Mouse (Mus musculus) ZHBTc4 (cell line): Measurements from ENCODE around the gene Krtap17-1.

Source experiments
- DNase-seq: peaks from one replicate; pipeline ENCODE4 v3.0.0-alpha.2; 2011; ENCODE audit warnings: low read depth, low spot score

The Krtap17-1 gene

DNA sequence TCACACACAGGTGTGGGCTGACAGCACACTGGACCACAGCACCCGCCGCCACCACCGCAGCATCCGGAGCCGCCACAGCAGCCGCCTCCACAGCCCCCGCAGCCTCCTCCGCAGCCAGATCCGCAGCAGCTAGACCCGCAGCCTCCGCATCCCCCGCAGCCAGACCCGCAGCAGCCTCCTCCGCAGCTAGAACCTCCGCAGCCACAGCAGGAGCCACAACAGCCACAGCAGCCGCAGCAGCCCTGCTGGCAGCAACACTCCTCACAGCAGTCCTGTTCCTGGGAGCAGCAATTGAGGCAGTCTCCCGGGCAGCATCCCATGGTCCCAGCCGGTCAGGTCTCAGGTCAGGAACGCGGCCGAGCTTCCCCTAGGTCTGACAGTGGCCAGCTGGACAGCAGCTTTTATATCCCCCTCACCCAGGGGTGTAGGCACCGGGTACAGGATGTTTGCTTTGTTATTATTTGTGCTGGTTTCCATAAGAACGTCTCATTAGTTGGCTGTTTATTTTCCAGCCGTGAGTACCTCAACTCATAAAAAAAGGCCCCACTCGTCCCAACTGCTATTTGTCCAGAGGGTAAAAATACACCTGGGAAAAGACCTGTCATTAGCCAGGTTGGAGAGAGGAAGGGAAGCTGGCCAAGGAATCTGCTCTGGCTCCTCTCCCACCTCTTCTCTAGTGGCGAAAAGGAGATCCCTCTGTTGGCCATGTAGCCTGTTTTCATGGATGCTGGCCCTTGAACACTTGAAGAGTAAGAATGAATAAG, at the start of gene Krtap17-1:
TSS of gene Krtap17-1 (minus strand) at position 375 of the 764 bp plus-strand sequence.
- DNase-seq: peak; percentile 17

DNA sequence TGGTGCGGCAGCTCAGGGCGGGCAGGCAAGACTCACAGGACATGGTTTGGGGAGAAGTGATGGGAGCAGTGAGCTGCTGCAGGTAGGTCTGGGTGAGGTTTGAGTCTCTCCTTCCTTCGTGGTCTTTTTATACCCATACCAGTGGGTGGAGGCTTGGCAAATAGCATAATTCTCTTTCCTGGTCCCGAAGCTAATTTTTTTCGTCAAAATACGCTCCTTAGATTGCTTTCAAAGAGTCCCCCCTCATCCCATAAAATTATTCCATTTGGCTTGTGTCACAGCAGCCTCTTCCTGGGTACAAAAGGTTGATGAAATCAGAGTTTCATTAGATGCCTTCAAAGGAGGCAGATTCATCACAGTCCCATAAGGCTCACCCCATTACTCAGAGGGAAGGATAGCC, 47.7 kb upstream of the Krtap17-1 start, which contains the start of gene Krt34:
TSS of gene Krt34 (minus strand) at position 101 of the 400 bp plus-strand sequence.
- no peak for DNase-seq

DNA sequence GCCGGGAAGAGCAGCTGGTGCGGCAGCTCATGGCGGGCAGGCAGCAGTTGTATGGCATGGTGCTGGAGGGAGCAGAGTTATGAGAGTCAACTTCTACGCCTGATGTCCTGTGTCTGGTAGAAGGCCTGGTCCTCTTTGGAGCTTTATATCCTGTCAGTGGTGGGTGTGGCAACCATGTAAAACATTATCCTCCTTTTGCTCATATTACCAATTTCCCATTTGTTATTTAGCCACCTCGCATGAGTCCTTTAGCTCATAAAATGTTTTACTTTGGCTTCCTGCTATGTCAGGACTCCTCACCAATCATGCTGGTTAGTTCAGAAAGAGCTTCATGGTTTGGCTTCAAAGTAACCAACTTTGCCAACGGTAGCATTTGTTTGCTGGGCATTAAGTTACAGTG, 36.0 kb upstream of the Krtap17-1 start, which contains the start of gene Krt33b:
TSS of gene Krt33b (minus strand) at position 101 of the 400 bp plus-strand sequence.
- DNase-seq: no peak

DNA sequence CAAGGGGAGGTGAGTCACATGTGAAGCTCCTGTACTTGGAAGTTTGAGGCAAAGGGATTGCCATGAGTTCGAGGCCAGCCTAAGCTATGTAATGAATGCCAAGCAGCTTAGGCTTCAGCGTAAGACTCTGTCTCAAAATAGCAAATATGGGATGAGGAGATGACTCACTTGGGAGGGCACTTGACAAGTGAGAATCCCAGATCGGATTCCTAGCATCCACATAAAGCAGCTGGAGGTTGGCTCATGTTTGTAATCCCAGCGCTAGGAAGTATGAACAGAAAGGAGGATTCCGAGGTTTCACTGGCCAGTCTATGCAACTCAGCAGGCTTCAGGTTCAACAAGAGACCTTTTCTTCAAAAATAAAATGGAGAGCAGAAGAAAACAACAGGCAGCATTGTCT, 27.6 kb upstream of the Krtap17-1 start:
- DNase-seq: no peak

DNA sequence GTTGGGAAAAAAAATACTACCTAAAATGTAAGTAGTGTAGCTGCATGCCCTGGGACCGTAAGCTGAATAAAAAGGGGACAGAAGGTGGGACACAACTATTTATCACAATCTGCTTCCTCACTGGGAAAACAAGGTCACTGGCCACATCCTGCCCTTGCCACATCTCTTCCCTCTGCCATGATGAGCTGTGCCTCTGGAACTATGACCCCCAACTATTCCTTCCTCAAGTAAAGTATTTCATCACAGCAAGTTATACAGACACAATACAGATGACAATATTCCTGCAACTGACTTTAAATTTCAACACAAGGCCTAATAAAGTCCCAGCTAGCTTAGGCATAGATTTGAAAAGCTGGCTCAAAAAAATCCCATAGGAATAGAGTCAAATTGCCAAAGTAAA, 25.7 kb upstream of the Krtap17-1 start:
- no peak for DNase-seq

DNA sequence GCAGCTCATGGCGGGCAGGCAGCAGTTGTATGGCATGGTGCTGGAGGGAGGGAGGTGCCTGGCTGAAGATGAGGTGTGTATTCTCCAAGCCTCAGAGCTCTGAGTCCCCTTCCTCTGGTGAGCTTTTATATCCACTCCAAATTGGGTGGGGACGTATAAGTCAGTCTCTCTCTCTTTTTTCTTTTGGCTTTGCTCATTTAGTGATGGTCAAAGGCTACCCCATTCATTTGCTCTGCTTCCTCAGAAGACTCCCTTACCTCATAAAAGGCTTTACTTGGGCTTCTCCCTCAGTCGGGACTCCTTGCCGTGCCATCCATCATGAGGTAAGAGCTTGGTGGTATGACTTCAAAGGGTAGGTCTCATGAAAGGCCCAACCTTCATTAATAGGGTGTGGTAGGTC, 22.3 kb upstream of the Krtap17-1 start, which contains the start of gene Krt33a:
TSS of gene Krt33a (minus strand) at position 101 of the 400 bp plus-strand sequence.
- no peak for DNase-seq

DNA sequence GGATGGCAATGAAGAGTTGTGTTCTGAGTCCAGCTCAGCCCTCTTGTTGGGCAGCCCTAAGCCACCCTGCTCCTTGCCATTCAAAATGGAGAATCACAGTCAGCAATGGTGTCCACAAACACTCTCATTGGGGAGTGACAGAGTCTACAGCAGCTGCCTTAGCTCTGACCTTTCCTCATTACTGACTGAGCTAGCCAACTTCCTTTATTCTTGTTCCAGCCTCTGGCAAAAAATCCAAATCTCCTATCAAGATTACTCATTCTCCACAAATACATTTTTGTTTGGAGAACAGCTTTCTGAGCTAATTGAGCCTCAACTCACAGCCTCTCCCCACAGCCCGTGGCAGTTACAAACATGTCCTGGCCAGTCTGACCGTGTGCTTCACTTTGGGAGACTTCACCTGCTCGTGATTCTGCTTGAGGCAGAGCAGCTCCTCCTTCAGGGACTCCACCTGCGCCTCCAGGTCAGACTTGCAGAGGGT, 19.9 kb upstream of the Krtap17-1 start:
- no peak for DNase-seq

DNA sequence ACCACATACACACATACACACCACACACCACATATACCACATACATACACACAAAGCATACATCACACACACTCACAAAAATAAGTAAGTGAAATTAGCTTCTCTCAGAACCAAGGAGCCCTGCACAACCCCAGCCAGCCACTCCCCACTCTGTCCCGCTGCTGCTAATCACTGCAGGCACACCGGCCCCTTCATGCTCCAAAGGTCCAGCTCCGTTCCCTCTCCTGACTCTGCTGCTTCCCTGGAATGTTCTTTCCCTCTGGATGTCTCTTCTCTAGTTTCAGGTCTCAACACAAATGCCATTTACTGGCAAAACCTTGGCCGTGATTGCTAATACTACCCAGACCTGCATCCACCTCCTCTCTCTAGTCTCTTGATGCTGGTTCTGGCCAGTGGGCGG, 16.9 kb upstream of the Krtap17-1 start:
- no peak for DNase-seq

DNA sequence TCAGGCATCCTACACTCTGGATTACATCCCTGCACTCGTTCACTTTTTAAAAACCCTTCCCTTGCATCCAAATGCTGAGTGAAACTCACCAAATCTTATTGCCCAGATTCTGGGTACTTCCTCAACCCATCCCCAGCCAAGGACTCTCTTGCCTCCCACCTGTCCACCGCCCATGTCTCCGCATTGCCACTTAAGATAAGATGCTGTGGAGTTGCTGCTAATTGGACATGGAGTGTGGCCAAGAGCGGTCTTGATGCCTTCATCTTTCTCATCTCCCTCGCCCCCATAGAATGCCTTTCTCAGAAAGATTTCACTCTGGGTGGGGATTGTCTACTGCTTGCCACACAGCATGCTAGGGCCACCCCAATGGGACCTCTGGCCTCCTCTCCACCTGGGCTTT, 14.5 kb upstream of the Krtap17-1 start:
- no peak for DNase-seq

DNA sequence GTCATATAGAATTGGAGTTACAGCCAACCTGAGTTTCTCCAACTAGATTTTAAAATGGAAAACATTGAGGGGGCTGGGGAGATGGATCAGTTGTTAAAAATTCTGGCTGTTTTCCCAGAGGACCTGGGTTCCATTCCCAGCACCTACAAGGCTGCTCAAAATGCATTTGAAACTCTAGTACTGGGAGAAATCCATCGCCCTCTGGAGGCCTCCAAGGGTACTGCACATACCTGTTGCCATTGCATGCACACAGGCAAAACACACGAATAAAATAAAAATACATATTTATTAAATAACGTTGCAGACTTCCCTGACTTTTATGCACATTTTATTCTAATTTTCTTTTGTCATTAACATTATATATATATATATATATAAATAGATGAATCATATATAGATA, 12.8 kb upstream of the Krtap17-1 start:
- DNase-seq: peak; percentile 52

DNA sequence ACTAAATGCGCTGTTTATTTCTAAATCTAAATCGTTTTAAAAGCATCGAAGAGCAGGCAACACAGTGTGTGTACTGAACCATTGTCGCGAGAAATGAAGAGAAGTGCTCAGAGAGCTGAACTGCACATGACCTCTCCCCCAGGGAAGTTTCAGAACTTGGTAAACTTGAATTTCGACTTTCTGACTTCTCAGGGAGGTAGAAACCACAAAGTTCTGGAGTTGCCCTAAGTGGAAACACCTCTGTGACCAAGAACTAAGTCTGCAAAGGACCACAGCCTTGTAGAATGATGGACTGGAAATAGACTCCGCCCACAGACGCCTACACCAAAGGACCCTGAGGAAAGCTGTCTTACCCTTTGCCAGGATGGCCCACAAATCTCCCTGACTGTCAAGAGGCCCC, 12.1 kb upstream of the Krtap17-1 start:
- DNase-seq: no peak

DNA sequence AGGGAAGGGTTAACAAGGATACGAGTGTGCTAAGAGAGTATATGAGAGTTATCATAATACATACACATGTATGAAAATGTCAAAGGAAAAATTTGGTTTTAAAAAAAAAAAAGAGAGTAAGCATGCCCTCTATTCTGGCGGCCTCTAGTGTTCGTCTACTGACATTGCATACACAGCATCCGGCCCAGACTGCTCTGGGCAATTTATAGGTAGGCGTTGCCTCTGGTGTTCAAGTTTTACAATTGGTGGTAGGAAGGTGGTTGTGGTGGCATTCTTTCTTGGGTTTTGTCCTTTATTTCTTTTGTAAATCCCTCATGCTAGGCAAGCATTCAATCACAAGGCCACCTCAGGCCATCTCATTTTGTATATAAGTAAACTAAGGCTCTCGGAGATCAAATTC, 11.1 kb upstream of the Krtap17-1 start:
- peak; percentile 68 for DNase-seq

DNA sequence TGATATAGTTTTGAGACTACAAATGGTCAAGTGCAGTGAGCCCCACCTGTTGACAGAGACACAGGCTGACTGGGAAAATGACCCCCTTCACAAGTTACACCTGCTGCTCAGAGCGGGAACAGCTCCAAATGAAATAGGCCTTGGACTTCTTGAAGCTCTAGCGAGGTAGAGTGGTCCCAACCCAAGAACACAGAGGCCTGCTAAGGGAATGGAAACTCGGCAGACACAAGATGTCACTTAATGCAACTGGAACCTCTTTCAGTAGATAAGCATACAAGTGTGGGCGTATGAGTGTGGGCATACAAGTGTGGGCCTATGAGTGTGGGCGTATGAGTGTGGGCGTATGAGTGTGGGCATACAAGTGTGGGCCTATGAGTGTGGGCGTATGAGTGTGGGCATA, 5.3 kb upstream of the Krtap17-1 start:
- no peak for DNase-seq

DNA sequence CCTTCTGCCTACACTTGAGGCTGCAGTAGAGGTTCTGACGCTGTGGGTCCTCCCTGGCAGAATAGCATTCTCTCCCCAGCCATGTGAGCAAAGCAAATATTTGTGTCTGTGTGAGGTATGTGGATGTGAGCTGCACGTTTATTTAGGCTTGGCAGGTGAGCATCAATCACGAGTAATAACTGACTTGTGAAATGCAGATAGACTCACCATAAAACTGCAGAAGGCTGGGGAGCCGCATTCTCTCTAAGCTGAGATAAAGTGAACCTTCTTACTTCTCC, 529 bp upstream of the Krtap17-1 start:
- DNase-seq: no peak

DNA sequence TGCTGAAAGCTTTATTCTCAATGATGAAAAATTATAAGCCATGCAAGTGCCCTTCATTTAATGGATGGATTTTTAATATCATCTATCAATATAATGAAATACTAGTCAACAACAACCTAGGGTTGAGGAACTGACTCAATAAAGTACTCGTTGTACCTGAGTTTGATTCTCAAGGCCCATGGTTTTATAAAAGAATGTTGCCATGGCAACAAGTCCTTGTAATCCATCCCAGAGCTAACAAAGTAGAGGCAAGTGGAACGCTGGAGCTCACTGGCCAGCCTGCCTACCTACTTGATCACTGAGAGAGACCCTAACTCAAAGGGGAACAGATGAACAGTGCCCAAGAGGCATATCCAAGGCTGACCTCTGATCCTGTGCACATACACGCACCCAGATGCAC, 3.2 kb downstream of the Krtap17-1 start:
- DNase-seq: no peak

DNA sequence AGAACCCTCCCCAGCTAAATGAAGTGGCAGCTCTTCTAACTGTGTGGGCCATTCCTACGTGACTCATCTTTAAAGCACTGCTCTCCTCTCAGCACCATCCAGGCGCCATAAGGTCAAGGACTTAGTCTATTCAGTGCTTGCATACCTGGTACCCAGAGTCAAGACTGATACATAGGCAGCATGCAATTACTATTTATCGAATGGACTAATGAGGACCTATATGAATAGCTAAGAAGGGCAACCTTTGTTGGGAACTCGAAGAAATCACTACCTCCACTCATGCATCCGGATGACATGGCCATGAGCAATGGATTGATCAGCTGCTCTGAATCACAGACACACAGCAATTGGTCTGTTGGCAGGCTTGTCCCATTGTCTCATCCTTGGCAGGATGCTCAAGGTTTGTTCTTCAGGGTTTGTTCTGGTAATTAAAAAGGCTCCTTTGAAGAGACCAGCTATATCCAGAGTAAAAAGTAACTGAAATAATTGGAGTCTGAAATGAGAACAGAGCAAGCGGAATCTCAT, 3.9 kb downstream of the Krtap17-1 start:
- DNase-seq: no peak

DNA sequence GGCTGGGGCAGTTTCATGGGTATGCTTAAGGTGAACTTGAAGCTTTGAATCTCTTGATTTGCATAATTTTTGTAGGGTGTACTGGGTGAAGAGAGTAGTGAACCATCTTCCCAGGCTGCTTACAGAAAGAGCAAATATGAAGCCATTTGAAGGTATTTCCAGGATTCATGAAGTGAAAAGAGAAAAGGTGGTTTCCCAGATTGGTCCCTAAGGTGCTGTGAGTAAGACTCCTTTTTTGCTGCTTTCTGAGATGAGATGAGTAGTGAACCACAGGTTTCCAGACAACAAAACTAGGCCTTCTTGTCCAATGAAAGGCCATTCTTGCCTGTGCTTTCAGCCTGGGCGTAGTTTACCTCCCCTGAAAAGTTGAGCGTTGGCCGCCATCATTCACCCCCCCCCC, 5.3 kb downstream of the Krtap17-1 start:
- DNase-seq: no peak

DNA sequence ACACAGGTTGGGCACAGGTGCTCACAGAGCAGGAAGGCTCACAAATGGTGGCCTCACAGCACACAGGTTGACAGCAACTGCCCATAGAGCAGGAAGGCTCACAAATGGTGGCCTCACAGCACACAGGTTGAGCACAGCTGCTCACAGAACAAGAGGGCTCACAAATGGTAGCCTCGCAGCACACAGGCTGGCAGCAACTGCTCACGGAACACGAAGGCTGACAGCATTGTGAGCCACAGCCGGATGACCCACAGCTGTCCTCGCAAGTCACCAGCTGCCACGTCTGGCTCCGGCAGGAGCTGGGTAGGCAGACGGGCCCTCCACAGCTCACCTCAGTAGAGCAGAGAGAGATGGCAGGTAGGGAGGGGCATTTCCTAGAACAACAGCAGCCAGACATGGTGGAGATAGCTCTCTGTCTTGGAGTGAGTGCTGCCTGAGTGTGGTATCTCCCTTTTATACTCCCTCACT, 7.6 kb downstream of the Krtap17-1 start, which contains the start of gene Krtap16-1:
TSS of gene Krtap16-1 (minus strand) at position 418 of the 468 bp plus-strand sequence.
- DNase-seq: no peak

DNA sequence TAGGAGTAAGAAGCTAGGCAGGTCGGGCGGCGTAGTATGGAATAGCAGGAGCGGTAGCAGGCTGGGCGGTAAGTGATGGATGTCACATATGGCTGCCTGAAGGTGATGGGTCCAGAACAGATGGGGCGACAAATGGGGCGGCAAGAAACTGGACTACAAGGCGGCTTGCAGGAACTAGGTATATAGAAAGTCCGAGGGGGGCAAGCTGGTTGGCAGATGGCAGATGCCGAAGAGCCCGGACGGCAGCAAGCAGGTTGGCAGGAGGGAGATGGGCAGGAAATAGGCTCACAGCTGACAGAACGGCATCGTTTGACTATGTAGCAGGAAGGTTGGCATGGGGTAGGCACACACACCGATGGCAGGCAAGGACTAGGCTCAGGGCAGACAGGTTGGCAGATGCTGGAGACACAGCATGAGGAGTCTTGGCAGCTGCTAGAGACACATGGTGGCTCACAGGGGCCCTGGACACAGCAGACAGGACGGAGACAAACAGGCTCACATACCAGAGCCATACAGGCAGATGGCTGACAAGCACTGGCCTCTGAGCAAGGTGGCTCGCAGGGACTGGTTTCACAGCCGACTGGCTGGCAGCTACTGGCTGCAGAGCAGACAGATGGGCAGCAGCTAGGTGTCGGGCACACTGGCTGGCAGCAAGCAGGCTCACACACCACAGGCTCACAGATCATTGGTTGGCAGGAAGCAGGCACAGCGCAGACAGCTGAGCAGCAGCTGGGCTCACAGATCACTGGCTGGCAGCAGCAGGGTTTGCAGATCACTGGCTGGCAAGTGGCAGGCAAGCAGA, 8.3 kb downstream of the Krtap17-1 start:
- peak; percentile 22 for DNase-seq

DNA sequence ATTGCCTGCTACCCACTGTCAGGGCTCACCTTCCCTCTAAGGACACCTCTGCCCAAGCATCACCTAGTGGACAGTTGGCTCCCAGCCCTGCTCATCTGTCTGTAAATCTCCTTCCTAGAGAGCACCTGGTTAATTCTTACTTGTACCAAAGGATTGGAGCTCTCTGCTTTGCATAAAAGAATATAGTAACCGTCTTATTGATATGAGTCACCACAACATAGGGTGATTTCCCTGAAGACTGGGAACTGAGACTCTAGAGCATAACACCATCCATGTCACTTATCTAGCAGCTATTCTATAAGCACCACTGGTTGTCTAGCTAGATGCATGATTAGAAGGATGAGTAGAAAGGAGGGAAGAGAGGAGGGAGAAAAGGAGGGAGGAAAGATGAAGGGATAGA, 10.4 kb downstream of the Krtap17-1 start:
- no peak for DNase-seq

DNA sequence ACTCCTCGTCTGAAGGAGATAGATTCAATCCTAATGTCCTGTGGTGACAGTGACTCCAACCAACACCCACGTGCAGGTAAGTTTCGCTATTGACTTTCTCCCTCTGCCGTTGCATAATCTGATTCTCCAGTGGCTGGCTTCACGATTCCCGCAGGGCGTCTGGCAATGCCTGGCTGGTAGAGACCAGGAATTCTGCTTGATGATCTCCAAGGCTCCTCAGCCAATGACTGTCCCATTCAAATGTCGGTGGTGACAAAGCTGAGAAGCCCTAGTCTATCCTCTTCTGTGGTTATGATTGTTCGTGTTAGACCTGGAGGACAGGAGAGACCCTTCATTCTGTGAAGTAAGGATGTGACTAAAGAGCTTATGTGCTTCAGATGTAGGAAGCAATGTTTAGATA, 11.1 kb downstream of the Krtap17-1 start:
- DNase-seq: no peak

DNA sequence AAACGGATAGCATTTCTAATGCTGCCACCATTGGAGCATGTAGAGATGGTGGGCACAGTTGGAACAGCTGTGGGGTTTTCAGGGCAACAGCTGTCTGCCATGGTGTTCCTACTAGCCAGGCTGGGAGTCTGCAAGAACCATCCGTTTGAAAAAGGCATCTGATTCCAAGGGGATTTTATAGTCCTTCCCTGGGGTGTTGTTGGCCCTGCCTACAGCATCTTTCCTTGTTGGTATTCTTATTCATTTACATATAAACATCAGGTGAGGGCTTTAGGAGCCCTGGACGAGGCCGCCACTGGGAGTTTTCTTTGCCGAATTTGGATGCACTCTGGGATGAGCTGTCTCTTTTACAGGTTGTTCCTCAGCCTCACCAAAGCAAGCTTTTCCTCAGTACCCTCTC, 14.8 kb downstream of the Krtap17-1 start, which contains the start of gene Krtap29-1:
TSS of gene Krtap29-1 (minus strand) at position 101 of the 400 bp plus-strand sequence.
- no peak for DNase-seq
